Mouse (Mus musculus): ENCODE measurements around the gene Col26a1. TPM values are rescaled to one million over a fixed set of nuclear protein-coding genes. Genes with fewer than 3 reads are reported as not detected.

Col26a1 gene
- polyA plus RNA-seq, 1 experiment from 2014 or later, result 13.4 TPM

DNA sequence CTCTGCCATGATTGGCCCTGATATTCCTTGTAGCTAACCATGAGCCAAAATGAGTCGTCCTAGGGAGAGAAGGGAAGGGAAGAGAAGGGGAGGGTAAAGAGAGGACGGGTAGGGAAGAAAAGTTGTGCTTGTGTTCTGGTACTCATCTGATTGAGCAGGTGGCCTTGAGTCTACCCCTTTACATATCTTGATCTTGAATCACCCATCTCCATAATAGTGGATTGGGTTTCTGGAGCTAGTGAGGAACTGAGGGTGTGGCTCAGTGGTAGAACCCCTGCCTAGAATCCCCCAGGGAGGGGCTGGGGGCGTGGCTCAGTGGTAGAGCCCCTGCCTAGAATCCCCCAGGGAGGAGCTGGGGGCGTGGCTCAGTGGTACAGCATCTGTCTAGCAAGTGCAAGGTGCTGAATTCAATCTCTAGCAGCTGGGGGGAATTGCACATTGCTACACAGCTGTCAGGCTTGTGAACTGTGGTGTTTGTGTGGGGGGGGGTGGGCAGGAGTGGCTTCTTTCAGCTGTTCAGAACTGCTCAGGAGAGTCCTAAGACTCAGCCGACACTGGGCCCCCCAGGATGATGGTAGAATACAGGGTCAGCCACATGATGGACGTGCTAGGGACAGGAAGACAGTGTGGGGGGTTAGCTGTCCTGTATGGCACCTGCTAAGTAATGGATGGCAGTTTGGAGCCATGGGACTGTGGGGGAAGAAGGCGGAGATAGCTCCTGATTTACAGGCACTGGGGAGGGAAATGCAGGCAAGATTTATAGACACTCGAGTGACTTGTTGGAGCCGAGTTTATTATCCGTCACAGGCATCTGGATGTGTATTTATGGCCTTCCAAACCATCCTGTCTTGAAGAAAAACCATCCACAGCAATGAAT is 166.1 kb downstream of the Col26a1 start:
- H3K27ac ChIP-seq (ENCODE audit: low read length), result no peak overlapping the region
- H3K27me3 ChIP-seq (ENCODE audit: control insufficient read depth, insufficient read depth, low read length), result no peaks in the 10 kb centered on the region
- H3K4me1 ChIP-seq (ENCODE audit: control insufficient read depth, insufficient read depth, low read length), result no peaks in the 10 kb centered on the region
- no peak overlapping the region for H3K4me3 ChIP-seq (replicated peaks; ENCODE audit: low read length)
- H3K9ac ChIP-seq (ENCODE audit: low read length), result no peak overlapping the region
- no peak overlapping the region for H3K4me2 ChIP-seq (ENCODE audit: low read depth, low read length)
- no peak for ATAC-seq (ENCODE audit: insufficient read depth, low FRiP score)
- H3K9me3 ChIP-seq (replicated peaks; ENCODE audit: control insufficient read depth, low read length), result no peaks in the 10 kb centered on the region
- H3K36me3 ChIP-seq (ENCODE audit: control insufficient read depth, insufficient read depth, low read length), result no peaks in the 10 kb centered on the region
- WGBS, result 43% methylated on average over 10 of the region's 10 CpGs

DNA sequence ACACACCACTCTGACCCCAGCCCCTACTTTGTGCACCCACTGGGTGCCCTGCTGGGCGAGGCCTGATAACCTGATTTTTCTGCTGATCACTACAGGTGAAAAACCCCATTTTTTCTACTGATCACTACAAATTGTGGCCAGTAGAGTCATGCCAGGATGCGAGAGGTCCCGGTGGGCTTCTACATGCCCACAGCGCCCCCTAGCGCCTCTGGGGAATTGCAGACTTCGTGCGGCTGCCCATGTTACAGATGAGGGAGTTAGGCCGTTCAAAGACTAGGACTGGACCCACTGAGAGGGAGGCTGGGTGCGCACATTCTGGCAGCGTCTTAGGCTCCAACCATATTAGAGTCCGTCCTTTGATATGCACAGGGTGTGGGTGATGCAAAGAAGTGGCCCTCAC is 168.1 kb downstream of the Col26a1 start:
- 0 out of 2 replicates have a peak overlapping the region, but pooled peaks have one; percentile 3 for H3K9ac ChIP-seq (ENCODE audit: low read length)
- peak overlapping the region; percentile 1; the same call in 1 of the 2 replicates for H3K4me3 ChIP-seq (replicated peaks; ENCODE audit: low read length)
- H3K9me3 ChIP-seq (replicated peaks; ENCODE audit: control insufficient read depth, low read length), result no peaks in the 10 kb centered on the region
- peaks cover 4% of the 10 kb centered on the region; the same call in 1 of the 2 replicates for H3K4me1 ChIP-seq (ENCODE audit: control insufficient read depth, insufficient read depth, low read length)
- H3K27me3 ChIP-seq (ENCODE audit: control insufficient read depth, insufficient read depth, low read length), result no peaks in the 10 kb centered on the region
- ATAC-seq (ENCODE audit: insufficient read depth, low FRiP score), result no peak
- H3K36me3 ChIP-seq (ENCODE audit: control insufficient read depth, insufficient read depth, low read length), result no peaks in the 10 kb centered on the region
- 24% methylated on average over 11 of the region's 11 CpGs for WGBS
- peak overlapping the region; percentile 38 for H3K4me2 ChIP-seq (ENCODE audit: low read depth, low read length)
- H3K27ac ChIP-seq (ENCODE audit: low read length), result no peak overlapping the region

DNA sequence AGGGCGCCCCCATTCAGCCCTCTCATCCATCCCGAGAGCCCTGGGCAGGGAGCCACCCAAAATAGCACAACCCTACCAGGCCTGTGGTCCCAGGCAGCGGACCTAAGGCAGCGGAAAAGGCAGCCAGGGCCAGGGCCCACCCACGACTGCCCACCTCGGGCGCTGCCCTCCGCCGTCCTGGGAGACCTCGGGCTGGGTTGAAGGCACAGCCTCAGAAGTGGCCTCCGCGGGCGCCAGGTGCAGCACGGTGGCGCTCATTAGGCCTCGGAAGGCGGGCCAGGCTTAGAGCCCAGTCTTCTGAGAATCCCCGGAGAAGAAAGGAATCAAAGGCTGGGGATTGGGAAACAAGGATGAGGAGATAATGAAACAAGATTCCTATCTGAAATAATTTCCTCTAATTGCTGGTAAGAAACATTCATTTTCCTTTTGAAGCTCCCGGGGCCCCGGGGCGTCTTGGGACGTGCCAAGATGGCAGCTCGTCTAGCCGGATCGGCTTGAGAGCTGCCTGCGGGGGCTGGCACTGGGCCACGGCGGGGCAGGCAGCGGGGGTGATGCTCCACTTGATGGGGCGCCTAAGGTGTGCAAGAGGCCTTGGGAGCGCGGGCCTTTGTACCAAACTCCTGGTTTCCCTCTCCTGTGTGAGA is 168.7 kb downstream of the Col26a1 start:
- Histone ChIP-seq H3K4me3 (replicated peaks; ENCODE audit: low read length) (peak overlapping the region; percentile 1; the same call in 1 of the 2 replicates), H3K27ac (ENCODE audit: low read length) (no peak overlapping the region), H3K9me3 (replicated peaks; ENCODE audit: control insufficient read depth, low read length) (no peaks in the 10 kb centered on the region), H3K4me2 (ENCODE audit: low read depth, low read length) (peak overlapping the region; percentile 38), H3K27me3 (ENCODE audit: control insufficient read depth, insufficient read depth, low read length) (no peaks in the 10 kb centered on the region), H3K4me1 (ENCODE audit: control insufficient read depth, insufficient read depth, low read length) (peaks cover 4% of the 10 kb centered on the region; the same call in 1 of the 2 replicates), H3K9ac (ENCODE audit: low read length) (0 out of 2 replicates have a peak overlapping the region, but pooled peaks have one; percentile 9), H3K36me3 (ENCODE audit: control insufficient read depth, insufficient read depth, low read length) (no peaks in the 10 kb centered on the region)
- ATAC-seq (ENCODE audit: insufficient read depth, low FRiP score), result peak; percentile 14; the same call in 1 of the 2 replicates
- 19% methylated on average over 32 of the region's 32 CpGs for WGBS

DNA sequence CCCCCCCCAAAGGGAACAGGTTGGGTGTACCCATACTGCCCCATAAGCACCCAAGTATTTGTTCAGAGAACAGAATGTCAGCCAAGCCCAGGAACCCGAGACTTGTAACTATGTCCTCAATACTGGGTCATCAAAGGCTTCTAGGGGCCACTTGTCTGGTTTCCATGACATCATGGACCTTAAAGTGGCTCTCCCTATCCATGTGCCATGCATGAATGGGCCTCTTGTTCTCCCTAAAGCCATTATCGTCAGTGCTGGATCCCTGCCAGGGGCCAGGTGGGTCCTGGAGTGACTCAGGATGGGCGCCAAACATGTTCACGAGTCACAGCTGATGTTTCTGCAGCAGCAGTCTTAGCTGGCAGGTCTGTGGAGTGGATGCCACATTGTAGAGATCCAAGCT is 172.3 kb downstream of the Col26a1 start:
- Histone ChIP-seq H3K9me3 (replicated peaks; ENCODE audit: control insufficient read depth, low read length) (no peaks in the 10 kb centered on the region), H3K4me2 (ENCODE audit: low read depth, low read length) (no peak overlapping the region), H3K9ac (ENCODE audit: low read length) (no peak overlapping the region), H3K27ac (ENCODE audit: low read length) (no peak overlapping the region), H3K27me3 (ENCODE audit: control insufficient read depth, insufficient read depth, low read length) (no peaks in the 10 kb centered on the region), H3K4me1 (ENCODE audit: control insufficient read depth, insufficient read depth, low read length) (peaks cover 4% of the 10 kb centered on the region; the same call in 1 of the 2 replicates), H3K4me3 (replicated peaks; ENCODE audit: low read length) (no peak overlapping the region), H3K36me3 (ENCODE audit: control insufficient read depth, insufficient read depth, low read length) (no peaks in the 10 kb centered on the region)
- peak; percentile 54 for ATAC-seq (ENCODE audit: insufficient read depth, low FRiP score)
- 40% methylated on average over 4 of the region's 4 CpGs for WGBS

DNA sequence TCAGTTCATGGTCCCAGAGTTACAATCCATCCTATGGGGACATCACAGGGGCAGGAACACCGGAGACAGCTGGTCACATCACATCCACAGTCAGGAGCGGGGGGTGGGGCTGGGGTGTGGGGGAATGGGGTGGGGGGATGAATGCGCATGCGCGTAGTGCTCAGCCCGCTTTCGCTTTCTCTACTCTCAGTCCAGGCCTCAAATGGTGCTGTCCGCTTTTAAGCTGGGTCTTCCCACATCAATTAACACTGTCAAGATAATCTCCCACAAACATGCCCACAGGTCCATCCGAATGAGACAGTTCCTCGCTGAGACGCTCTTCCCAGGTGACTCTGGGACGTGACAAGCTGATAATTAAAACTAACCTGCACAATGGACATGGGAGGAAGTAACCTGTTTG is 174.9 kb downstream of the Col26a1 start:
- Histone ChIP-seq H3K27ac (ENCODE audit: low read length) (no peak overlapping the region), H3K36me3 (ENCODE audit: control insufficient read depth, insufficient read depth, low read length) (no peaks in the 10 kb centered on the region), H3K4me3 (replicated peaks; ENCODE audit: low read length) (no peak overlapping the region), H3K9me3 (replicated peaks; ENCODE audit: control insufficient read depth, low read length) (peaks cover 4% of the 10 kb centered on the region; the same call in 1 of the 2 replicates), H3K9ac (ENCODE audit: low read length) (no peak overlapping the region), H3K4me1 (ENCODE audit: control insufficient read depth, insufficient read depth, low read length) (peaks cover 4% of the 10 kb centered on the region; the same call in 1 of the 2 replicates), H3K27me3 (ENCODE audit: control insufficient read depth, insufficient read depth, low read length) (no peaks in the 10 kb centered on the region), H3K4me2 (ENCODE audit: low read depth, low read length) (no peak overlapping the region)
- WGBS, result 72% methylated on average over 12 of the region's 12 CpGs
- no peak for ATAC-seq (ENCODE audit: insufficient read depth, low FRiP score)

DNA sequence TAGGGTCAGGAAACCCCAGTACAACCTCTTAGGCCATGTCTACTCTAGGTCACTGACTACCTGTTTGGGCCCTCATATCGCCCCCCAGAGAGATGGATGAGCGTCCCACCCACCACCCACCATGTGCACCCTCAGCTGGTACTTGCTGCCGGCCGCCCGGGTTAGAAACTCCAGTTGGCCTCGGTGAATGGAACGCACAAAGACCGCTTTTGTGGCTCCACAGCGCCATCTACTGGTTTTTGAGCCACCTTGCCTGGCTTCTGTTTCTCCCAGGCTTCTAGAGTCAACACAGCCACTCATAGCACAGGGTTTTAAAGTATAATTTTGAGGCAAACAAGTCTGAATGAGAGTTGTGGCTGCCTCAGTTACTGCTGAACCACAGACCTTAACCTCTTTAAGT is 176.2 kb downstream of the Col26a1 start:
- no peaks in the 10 kb centered on the region for H3K27me3 ChIP-seq (ENCODE audit: control insufficient read depth, insufficient read depth, low read length)
- H3K4me3 ChIP-seq (replicated peaks; ENCODE audit: low read length), result no peak overlapping the region
- no peak overlapping the region for H3K9ac ChIP-seq (ENCODE audit: low read length)
- H3K9me3 ChIP-seq (replicated peaks; ENCODE audit: control insufficient read depth, low read length), result peaks cover 4% of the 10 kb centered on the region; the same call in 1 of the 2 replicates
- no peak overlapping the region for H3K27ac ChIP-seq (ENCODE audit: low read length)
- WGBS, result 2% methylated on average over 9 of the region's 9 CpGs
- no peak for ATAC-seq (ENCODE audit: insufficient read depth, low FRiP score)
- H3K4me1 ChIP-seq (ENCODE audit: control insufficient read depth, insufficient read depth, low read length), result peaks cover 7% of the 10 kb centered on the region; the same call in 1 of the 2 replicates
- no peak overlapping the region for H3K4me2 ChIP-seq (ENCODE audit: low read depth, low read length)
- H3K36me3 ChIP-seq (ENCODE audit: control insufficient read depth, insufficient read depth, low read length), result no peaks in the 10 kb centered on the region

DNA sequence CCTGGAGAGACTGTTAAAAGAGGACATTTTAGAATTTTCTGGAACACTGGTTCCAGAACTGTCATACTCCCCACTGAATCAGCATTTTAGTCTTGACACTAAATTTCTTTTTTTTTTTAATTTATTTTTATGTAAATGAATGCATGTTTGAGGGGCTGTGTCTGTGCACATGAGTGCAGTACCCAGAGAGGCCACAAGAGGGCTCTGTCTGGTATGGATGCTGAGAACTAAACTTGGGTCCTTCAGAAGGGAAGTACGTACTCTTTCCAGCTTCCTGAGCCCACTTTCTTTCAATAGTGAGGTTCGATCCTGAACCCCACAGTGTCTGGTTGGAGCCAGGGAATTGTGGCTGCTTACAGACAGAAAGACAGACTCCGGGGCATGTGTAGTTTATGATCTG is 177.5 kb downstream of the Col26a1 start:
- no peaks in the 10 kb centered on the region for H3K27me3 ChIP-seq (ENCODE audit: control insufficient read depth, insufficient read depth, low read length)
- H3K4me2 ChIP-seq (ENCODE audit: low read depth, low read length), result no peak overlapping the region
- H3K9me3 ChIP-seq (replicated peaks; ENCODE audit: control insufficient read depth, low read length), result peaks cover 4% of the 10 kb centered on the region; the same call in 1 of the 2 replicates
- no peak overlapping the region for H3K9ac ChIP-seq (ENCODE audit: low read length)
- no peak for ATAC-seq (ENCODE audit: insufficient read depth, low FRiP score)
- no peak overlapping the region for H3K4me3 ChIP-seq (replicated peaks; ENCODE audit: low read length)
- no peaks in the 10 kb centered on the region for H3K36me3 ChIP-seq (ENCODE audit: control insufficient read depth, insufficient read depth, low read length)
- WGBS, result 97% methylated on average over 3 of the region's 3 CpGs
- no peak overlapping the region for H3K27ac ChIP-seq (ENCODE audit: low read length)
- H3K4me1 ChIP-seq (ENCODE audit: control insufficient read depth, insufficient read depth, low read length), result peaks cover 4% of the 10 kb centered on the region; the same call in 1 of the 2 replicates

DNA sequence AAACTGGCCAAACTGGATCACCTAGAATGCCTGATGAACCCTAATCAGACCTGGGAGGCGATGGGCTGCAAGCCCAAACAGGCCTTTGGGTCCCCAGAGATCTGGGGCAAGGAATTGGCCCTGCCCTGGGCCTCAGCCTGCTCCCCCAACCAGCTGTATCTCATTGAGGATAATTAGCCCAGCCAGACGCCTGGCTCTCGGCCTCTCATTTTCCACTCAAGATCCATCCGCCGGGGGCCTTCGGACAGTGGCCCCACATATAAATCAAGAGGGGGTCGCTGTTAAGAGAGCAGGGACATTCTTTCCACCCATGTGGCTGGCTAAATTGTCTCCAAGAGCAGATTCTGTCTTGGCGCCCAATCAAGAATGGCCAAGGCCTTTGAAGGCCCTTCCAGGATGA is 178.9 kb downstream of the Col26a1 start:
- Histone ChIP-seq H3K4me3 (replicated peaks; ENCODE audit: low read length) (no peak overlapping the region), H3K4me1 (ENCODE audit: control insufficient read depth, insufficient read depth, low read length) (peaks cover 3% of the 10 kb centered on the region; the same call in 1 of the 2 replicates), H3K27ac (ENCODE audit: low read length) (no peak overlapping the region), H3K9ac (ENCODE audit: low read length) (no peak overlapping the region), H3K4me2 (ENCODE audit: low read depth, low read length) (no peak overlapping the region), H3K9me3 (replicated peaks; ENCODE audit: control insufficient read depth, low read length) (peaks cover 4% of the 10 kb centered on the region; the same call in 1 of the 2 replicates), H3K36me3 (ENCODE audit: control insufficient read depth, insufficient read depth, low read length) (no peaks in the 10 kb centered on the region), H3K27me3 (ENCODE audit: control insufficient read depth, insufficient read depth, low read length) (no peaks in the 10 kb centered on the region)
- 72% methylated on average over 8 of the region's 8 CpGs for WGBS
- 0 out of 2 replicates have a peak, but pooled peaks have one; percentile 16 for ATAC-seq (ENCODE audit: insufficient read depth, low FRiP score)

DNA sequence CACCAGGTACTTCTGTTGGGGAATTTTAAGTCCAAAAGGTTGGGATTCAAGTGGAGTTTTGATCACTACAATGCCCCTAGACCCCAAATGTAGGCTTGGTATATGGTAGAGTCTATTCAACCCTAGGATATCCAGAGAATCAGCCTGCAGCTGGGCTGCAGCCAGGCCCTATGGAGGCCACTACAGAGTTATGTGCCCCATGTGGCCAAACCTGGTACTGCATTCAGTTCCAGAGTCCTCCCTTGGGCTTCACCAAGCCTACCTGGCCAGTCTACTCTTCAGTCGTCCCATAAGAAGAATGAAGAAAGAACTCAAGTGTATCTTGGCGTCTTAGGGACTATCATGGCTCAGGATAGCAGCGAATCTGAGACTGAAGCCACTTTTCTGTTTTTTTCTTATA is 179.3 kb downstream of the Col26a1 start:
- H3K27ac ChIP-seq (ENCODE audit: low read length), result no peak overlapping the region
- no peak overlapping the region for H3K4me2 ChIP-seq (ENCODE audit: low read depth, low read length)
- no peak for ATAC-seq (ENCODE audit: insufficient read depth, low FRiP score)
- no peaks in the 10 kb centered on the region for H3K36me3 ChIP-seq (ENCODE audit: control insufficient read depth, insufficient read depth, low read length)
- H3K4me1 ChIP-seq (ENCODE audit: control insufficient read depth, insufficient read depth, low read length), result peaks cover 3% of the 10 kb centered on the region; the same call in 1 of the 2 replicates
- no peaks in the 10 kb centered on the region for H3K27me3 ChIP-seq (ENCODE audit: control insufficient read depth, insufficient read depth, low read length)
- no peak overlapping the region for H3K9ac ChIP-seq (ENCODE audit: low read length)
- H3K9me3 ChIP-seq (replicated peaks; ENCODE audit: control insufficient read depth, low read length), result peaks cover 4% of the 10 kb centered on the region; the same call in 1 of the 2 replicates
- H3K4me3 ChIP-seq (replicated peaks; ENCODE audit: low read length), result no peak overlapping the region
- 34% methylated on average over 3 of the region's 3 CpGs for WGBS

Measured in stomach, embryonic 16.5 days (tissue).